Mouse (Mus musculus) embryonic fibroblast, embryonic 13.5 days (primary cell): ENCODE measurements around the gene Nat8l. TPM values are rescaled to one million over a fixed set of nuclear protein-coding genes. Genes with fewer than 3 reads are reported as not detected.

ENCODE experiments used
- H3K27ac ChIP-seq: 2 replicates; pipeline ENCODE4 v1.5.1; 2012; ENCODE audit warnings: low read length, control low read depth, inconsistent platforms; ENCODE audit not compliant: insufficient read depth
- H3K4me1 ChIP-seq: 2 replicates; pipeline ENCODE4 v1.6.1; 2011; ENCODE audit warnings: low read length; ENCODE audit not compliant: control insufficient read depth, insufficient read depth
- H3K4me3 ChIP-seq: 2 replicates; pipeline ENCODE4 v1.5.1; 2011; ENCODE audit warnings: mild to moderate bottlenecking, control low read depth, low read length; ENCODE audit not compliant: insufficient read depth
- CTCF ChIP-seq: IDR thresholded peaks from 2 replicates; pipeline ENCODE4 v1.5.1; 2011; ENCODE audit warnings: mild to moderate bottlenecking, control low read depth, low read length, moderate library complexity, borderline replicate concordance; ENCODE audit not compliant: insufficient read depth
- POLR2A ChIP-seq: IDR thresholded peaks from 2 replicates; pipeline ENCODE4 v1.6.1; 2011; ENCODE audit warnings: low read depth, mild to moderate bottlenecking, control low read depth, low read length, moderate library complexity
- polyA plus RNA-seq: library from polyadenylated mRNA; stranded (reverse); fragments of >200 nt; gene quantifications from 2 replicates; pipeline ENCODE4 v1.2.4, GENCODE M21; 2011; ENCODE audit warnings: low read depth; ENCODE audit not compliant: missing spikeins, insufficient read length

The Nat8l gene
- polyA plus RNA-seq, 1 experiment, result 0.32 TPM

DNA sequence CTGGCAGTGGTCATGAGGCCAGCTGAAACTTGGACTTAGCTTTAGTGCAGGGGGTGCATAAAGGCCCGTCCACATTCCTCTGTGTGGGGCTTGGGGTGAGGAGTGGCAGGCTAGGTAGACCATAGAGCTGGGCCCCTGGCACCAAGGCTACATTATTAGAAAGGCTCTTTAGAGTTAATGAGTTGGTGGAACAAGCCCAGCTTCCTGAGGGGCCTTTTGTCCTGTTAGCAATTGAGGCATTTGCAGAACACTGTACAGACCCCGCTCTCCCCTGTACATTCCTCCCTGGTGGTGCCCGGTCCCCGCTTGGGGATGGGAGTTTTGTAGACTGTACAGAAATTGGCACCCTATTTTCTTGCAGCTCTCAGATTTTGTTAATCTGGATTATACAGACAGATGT lies 6.9 kb downstream of the Nat8l start:
- Histone ChIP-seq H3K4me1 (no peaks in the 10 kb centered on the region), H3K27ac (no peak overlapping the region), H3K4me3 (no peak overlapping the region)
- TF ChIP-seq CTCF (no peak), POLR2A (no peak)

DNA sequence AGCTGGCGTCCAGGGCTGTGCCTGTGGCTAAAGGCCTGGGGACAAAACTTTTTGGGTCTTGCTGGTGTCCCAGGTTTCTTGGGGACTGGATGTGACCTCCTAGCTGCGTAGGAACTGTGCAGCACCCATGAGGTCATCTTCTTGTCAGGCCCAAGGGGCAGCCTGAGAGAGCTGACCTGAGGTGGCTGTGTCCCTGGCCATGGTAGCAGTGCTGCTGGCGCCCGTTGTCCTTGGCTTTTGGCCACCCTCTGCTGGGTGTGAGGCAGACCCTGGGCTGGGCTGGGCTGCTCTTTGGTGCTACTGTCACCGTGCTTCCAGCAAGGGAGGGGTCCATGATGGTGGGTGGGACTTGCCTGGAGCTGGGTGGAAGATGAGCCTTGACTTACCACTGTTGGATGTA lies 8.8 kb downstream of the Nat8l start:
- no peak for TF ChIP-seq POLR2A
- Histone ChIP-seq H3K4me3 (no peak overlapping the region), H3K27ac (no peak overlapping the region), H3K4me1 (no peaks in the 10 kb centered on the region)

DNA sequence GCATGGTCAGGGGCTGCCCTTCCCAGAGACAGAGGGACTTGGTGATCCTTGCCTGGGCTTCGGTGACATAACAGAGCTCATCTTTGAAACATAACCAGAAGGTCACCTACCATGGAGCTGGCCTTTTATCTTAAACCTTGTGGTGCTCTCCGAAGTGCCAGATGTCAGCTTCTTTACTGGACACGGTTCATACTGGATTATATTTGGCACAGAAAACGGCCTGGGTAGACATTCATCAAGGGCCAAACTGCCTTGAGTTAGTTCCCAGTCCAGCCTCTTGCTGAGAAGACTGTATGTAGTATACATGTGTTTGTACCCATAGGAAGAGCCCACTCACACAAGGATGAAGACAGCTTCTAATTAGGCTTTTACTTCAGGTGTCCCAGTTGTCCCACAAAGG lies 11.0 kb downstream of the Nat8l start:
- no peak overlapping the region for H3K27ac ChIP-seq
- TF ChIP-seq POLR2A (no peak), CTCF (no peak)
- no peak overlapping the region for H3K4me3 ChIP-seq
- H3K4me1 ChIP-seq, result no peaks in the 10 kb centered on the region

DNA sequence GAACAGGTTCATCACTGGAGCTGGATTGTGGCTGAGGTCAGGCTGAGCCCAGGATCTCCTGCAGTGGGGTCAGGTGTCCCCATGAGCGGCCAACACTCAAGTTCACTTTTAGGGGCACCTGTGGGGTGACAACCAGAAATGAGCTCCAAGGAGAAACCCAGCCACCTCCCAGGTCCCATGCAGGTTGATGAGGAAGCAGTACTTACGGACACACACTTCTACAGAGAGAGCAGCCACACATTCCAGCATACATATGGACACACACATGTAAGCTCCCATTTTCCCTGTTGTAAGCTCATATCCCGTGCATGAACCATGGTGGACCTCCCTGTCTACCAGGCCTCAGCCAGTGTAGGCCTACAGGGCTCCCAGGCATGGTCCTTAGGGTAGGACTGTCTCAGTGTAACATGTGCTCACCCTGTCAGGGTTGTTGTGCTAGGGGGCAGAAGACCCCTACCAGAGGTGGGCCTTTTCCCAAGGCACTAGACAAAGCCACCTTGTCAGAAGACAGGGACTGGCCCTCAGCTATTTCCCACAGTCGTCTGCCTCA lies 11.7 kb downstream of the Nat8l start:
- no peak for TF ChIP-seq POLR2A
- no peak for TF ChIP-seq CTCF
- Histone ChIP-seq H3K4me1 (no peaks in the 10 kb centered on the region), H3K27ac (no peak overlapping the region), H3K4me3 (no peak overlapping the region)

DNA sequence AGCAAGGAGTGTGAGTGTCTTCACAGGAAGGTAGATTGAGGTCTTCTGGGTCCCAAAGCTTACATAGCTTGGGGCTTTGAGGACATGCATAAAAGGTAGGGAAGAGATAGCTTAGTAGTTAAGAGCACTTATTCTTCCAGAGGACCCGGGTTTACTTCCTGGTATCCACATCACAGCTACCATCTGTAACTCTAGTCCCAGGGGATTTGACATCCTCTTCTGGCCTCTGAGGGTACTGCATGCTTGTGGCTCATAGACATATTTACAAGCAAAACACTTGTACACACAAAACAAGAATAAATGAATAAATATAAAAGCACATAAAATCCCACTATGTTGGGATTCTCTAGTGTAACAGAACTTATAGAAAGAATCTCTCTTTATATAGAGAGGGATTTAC lies 18.9 kb downstream of the Nat8l start:
- H3K4me1 ChIP-seq, result no peaks in the 10 kb centered on the region
- no peak overlapping the region for H3K4me3 ChIP-seq
- no peak for TF ChIP-seq POLR2A
- TF ChIP-seq CTCF, result no peak
- H3K27ac ChIP-seq, result no peak overlapping the region

DNA sequence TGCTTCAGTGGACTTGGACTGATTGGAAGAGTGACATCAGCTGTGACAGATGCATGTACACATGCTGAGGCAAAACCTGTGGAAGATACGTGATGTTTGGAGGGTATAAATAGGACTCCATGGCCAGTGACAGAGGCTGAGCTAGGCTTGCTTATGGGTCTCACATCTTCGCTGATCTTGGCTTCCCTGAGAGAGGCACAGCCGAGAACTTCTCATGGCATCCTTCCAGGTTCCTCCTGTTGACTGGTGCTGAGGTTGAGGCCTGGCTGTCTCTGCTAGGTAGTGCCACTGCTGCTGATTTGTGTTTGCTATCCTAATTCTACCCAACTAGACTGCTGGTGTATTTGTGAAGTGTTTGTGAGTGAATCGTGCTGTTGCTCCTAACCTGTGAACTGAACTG lies 23.2 kb downstream of the Nat8l start:
- no peaks in the 10 kb centered on the region for H3K4me1 ChIP-seq
- no peak overlapping the region for H3K4me3 ChIP-seq
- TF ChIP-seq POLR2A (no peak), CTCF (no peak)
- H3K27ac ChIP-seq, result no peak overlapping the region

DNA sequence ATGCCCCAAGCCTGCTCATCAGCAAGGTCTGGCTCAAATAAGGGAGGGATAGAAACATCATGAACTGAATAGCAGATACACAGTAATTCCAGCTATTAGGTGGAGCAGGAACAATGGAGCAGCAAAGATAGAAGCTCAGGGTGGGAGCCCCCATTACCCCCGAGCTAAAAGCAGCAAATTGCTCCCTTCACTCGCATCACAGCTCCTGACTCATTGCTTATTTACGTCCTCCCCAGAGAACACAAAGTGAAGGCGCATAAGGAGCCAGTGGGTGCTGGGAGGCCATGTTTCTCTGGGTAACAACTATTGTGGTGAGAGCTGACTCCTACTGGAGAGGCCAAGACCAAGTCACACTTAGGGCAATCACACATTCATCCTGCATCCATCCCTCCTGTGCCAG lies 34.3 kb downstream of the Nat8l start:
- no peak for TF ChIP-seq POLR2A
- TF ChIP-seq CTCF, result no peak
- peaks cover 5% of the 10 kb centered on the region; the same call in 1 of the 2 replicates for H3K4me1 ChIP-seq
- H3K27ac ChIP-seq, result no peak overlapping the region
- H3K4me3 ChIP-seq, result no peak overlapping the region

DNA sequence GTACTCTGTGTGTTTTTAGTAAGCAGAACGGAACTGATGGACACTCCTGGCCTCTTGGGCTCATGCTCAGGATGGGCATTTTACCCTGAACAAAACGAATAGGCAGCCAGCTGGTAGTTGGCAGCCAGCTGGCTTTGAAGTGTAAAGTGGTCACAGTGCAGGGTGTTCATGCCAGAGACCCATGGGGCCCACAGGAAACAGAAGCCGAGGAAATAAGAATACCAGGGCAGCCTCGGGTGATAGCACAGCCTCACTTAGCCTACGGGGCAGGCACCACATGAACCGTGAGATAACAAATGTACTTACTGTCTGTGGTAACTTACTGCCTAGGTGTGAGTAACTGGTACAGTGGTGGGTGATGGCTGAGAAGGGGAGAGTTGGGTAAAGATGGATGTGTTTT lies 35.2 kb downstream of the Nat8l start:
- no peak for TF ChIP-seq POLR2A
- no peak for TF ChIP-seq CTCF
- H3K27ac ChIP-seq, result no peak overlapping the region
- H3K4me1 ChIP-seq, result peaks cover 5% of the 10 kb centered on the region; the same call in 1 of the 2 replicates
- H3K4me3 ChIP-seq, result no peak overlapping the region

DNA sequence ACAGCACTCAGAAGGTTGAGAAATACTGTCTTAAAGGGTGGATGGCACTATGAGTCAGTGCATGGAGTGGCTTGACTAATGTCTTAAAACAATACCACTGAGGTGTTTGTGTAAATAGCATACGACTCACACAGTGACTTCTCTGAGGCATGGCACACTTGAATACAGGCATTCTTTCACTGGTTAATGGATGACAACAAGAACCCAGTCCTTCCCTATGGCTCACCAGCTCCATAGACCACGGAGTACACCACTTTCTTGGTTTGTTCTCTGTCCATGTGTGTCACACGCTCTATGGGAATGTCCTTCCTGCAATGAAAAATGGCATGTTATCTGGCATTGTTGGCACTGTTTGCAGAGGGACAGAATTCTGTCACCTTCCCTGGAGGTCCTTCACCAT lies 36.7 kb downstream of the Nat8l start:
- TF ChIP-seq POLR2A (no peak), CTCF (no peak)
- no peak overlapping the region for H3K4me3 ChIP-seq
- H3K27ac ChIP-seq, result no peak overlapping the region
- peaks cover 5% of the 10 kb centered on the region; the same call in 1 of the 2 replicates for H3K4me1 ChIP-seq

Other genes starting within 250 kb of the Nat8l start
- 27.0 and 27.2 TPM in 2 replicates for gene Letm1, start 213.2 kb upstream of the Nat8l start, polyA plus RNA-seq
- 63.8 and 103 TPM in 2 replicates for gene Nsd2, start 175.3 kb upstream of the Nat8l start, polyA plus RNA-seq
- 19.2 and 22.0 TPM in 2 replicates for gene Nelfa, start 59.6 kb upstream of the Nat8l start, polyA plus RNA-seq
- 9.6 and 15.7 TPM in 2 replicates for gene Gm1673, start 12.6 kb upstream of the Nat8l start, polyA plus RNA-seq
- 0.48 and 0.61 TPM in 2 replicates for gene Poln, start 173.5 kb downstream of the Nat8l start, polyA plus RNA-seq
- 19.3 and 31.2 TPM in 2 replicates for gene Haus3, start 173.5 kb downstream of the Nat8l start, polyA plus RNA-seq
- 67.2 and 69.7 TPM in 2 replicates for gene Mxd4, start 191.7 kb downstream of the Nat8l start, polyA plus RNA-seq